Mouse (Mus musculus) embryonic facial prominence, embryonic 13.5 days (tissue): ENCODE results near the gene Trappc3. TPM values are rescaled to one million over a fixed set of nuclear protein-coding genes. Genes with fewer than 3 reads are reported as not detected.

Experiments used
- ATAC-seq: fragments of 200-750 bp; cut with Nextera tagmentation; 2 replicates; pipeline ENCODE4 v1.8.0; 2017; ENCODE audit warnings: low read depth; ENCODE audit not compliant: insufficient number of reproducible peaks, insufficient read depth, low FRiP score, low TSS enrichment
- H3K27ac ChIP-seq: fragments of 300-500 bp; sonication (generic); 2 replicates; pipeline ENCODE4 v1.5.1; 2015; ENCODE audit warnings: moderate library complexity, mild to moderate bottlenecking, inconsistent platforms
- H3K27me3 ChIP-seq: fragments of 300-500 bp; sonication (generic); 2 replicates; pipeline ENCODE4 v1.6.1; 2015; ENCODE audit warnings: mild to moderate bottlenecking, inconsistent platforms
- H3K36me3 ChIP-seq: fragments of 300-500 bp; sonication (generic); 2 replicates; pipeline ENCODE4 v1.6.1; 2015; ENCODE audit warnings: mild to moderate bottlenecking, inconsistent platforms
- H3K4me1 ChIP-seq: fragments of 300-500 bp; sonication (generic); 2 replicates; pipeline ENCODE4 v1.6.1; 2015; ENCODE audit warnings: inconsistent platforms
- H3K4me2 ChIP-seq: fragments of 300-500 bp; sonication (generic); 2 replicates; pipeline ENCODE4 v1.6.1; 2015; ENCODE audit warnings: moderate library complexity, mild to moderate bottlenecking, inconsistent platforms
- H3K4me3 ChIP-seq: fragments of 300-500 bp; sonication (generic); 2 replicates; pipeline ENCODE4 v1.5.1; 2015; ENCODE audit warnings: mild to moderate bottlenecking, inconsistent platforms
- H3K9ac ChIP-seq: fragments of 300-500 bp; sonication (generic); 2 replicates; pipeline ENCODE4 v1.6.1; 2015; ENCODE audit warnings: mild to moderate bottlenecking, inconsistent platforms
- H3K9me3 ChIP-seq: fragments of 300-500 bp; sonication (generic); 2 replicates; pipeline ENCODE4 v1.6.1; 2016; ENCODE audit warnings: inconsistent platforms
- WGBS: fragments of 180-500 bp; shearing (Covaris S2); methylation state at CpG from one replicate; pipeline ENCODE4 v1.1.7; 2015; ENCODE audit warnings: mixed read lengths; 5-methylcytosine and 5-hydroxymethylcytosine counted together
- polyA plus RNA-seq: library from polyadenylated mRNA; unstranded; fragments of >200 nt; fragmentation: Nextera tagmentation; extraction: Ambion mirVana; gene quantifications from 2 replicates; pipeline ENCODE4 v1.2.1, GENCODE M21; 2015

Trappc3 gene
- polyA plus RNA-seq, 1 experiment from 2014 or later: 126 TPM

DNA sequence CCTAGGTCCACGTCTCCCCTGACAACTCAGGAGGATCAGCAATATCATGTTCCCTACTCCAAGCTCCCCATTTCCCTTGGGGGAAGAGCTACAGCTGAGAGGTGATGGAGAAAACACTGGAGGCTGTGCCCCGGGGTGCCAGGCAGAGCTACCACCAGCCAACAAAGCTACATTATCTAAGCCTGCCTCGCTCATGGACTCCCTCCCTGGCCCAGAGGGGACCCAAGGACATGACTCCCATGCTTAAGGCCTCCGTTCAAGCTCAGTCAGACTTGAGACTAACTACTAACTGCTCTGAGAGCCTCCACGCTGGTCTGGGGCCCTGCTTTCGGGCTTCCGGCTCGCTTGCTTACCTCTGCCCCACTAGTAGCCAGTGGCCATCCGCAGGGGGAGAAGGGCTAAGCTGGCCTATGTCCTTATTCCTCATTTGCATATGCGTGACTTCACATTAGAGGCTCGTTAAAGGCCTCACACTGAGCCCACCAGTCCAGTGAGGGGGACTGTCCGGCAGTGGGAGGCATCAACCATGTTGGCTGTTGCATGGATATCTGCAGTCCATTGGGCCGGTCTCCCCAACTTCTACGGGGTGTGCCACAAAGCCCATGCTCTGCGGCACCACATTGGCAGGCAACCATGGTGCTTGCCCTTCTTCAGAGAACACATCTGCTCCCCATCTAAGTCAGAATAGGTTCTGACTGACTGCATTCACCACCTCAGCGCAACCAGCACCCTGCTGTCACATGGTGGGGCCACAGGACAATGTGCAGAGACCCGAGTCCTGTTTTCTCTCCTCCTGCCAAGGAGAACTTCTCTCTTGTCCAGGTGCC, 9.5 kb upstream of the Trappc3 start:
- Histone ChIP-seq H3K4me1 (peaks cover 69% of the 10 kb centered on the region), H3K9me3 (no peaks in the 10 kb centered on the region), H3K27ac (no peak overlapping the region), H3K36me3 (no peaks in the 10 kb centered on the region; the same call in 1 of the 2 replicates), H3K27me3 (no peaks in the 10 kb centered on the region), H3K4me3 (no peak overlapping the region), H3K4me2 (peak overlapping the region; percentile 17), H3K9ac (peak overlapping the region; percentile 59; the same call in 1 of the 2 replicates)
- no peak for ATAC-seq
- WGBS: 70% methylated on average over 17 of the region's 17 CpGs

DNA sequence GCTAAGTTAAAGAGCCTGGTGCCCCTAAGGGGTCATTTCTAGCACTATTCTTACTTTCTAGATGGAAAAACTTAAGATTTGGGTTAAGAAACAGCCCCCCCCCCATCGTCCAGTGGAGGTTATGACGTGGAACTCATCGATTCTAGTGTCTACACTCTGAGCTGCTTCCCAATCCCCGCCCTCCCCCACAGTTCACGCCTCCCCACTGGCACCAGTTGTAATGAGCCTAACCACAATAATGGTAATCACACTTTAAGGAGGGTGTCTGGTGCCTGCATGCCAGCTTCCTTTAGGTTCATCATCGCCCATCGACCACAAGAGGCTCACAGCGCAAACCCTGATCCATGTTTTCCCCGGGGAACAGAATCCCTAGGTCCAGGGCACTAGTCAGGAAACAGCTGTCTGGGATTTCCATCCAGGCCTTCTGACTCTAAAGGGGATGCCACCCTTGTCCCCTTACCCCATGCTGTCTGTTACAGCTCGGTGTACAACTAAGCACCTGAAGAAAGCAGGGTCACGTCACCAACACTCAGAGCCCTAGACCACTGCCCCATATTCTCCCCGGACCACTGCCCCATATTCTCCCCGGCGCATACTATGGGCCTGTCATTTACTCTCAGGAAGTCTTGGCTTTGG, 8.4 kb upstream of the Trappc3 start:
- 72% methylated on average over 14 of the region's 14 CpGs for WGBS
- Histone ChIP-seq H3K9me3 (no peaks in the 10 kb centered on the region), H3K4me1 (peaks cover 66% of the 10 kb centered on the region), H3K9ac (peak overlapping the region; percentile 99), H3K4me3 (peak overlapping the region; percentile 99), H3K36me3 (no peaks in the 10 kb centered on the region), H3K4me2 (peak overlapping the region; percentile 96), H3K27me3 (no peaks in the 10 kb centered on the region), H3K27ac (peak overlapping the region; percentile 96; the same call in 1 of the 2 replicates)
- no peak for ATAC-seq

DNA sequence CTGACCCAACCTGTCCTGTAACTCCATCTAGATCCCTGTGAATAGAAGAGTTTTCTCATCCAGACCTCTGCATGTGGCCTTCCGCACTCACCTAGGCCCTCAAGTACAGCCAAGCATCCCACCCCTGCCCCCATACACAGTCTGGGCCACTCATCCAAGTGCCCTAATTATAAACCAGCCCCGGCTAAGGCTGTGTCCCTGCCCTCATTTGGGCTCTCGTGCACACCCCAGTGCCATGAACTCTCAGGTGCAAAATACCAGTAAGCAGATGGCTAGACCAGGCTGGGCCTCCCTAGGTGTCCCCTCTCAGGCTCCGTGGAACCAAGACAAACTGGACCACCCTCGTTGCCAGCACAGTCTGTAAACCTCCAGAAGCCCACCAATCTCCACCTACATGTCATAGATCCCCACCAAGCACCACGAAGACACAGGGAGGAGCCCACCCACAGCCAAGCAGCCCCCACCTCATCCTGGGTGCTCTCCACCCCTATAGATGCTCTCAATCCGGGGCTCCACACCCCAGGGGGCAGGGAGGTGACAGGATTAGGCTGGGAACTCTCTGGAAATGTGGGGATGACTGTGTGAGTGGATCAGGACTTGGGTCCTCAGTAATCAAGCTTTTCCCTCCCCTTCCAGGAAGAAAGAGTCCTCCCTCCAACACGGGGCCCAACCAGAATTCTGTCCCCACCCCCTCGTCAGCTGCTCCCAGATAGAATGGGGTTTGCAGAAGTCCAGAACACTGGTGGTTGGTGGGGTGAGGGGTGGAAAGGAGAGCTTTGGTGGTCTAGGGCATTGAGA, 7.6 kb upstream of the Trappc3 start:
- H3K4me3 ChIP-seq: peak overlapping the region; percentile 99
- H3K27me3 ChIP-seq: no peaks in the 10 kb centered on the region
- H3K4me1 ChIP-seq: peaks cover 71% of the 10 kb centered on the region
- H3K9me3 ChIP-seq: no peaks in the 10 kb centered on the region
- peak overlapping the region; percentile 96 for H3K4me2 ChIP-seq
- H3K27ac ChIP-seq: peak overlapping the region; percentile 96
- H3K36me3 ChIP-seq: no peaks in the 10 kb centered on the region
- ATAC-seq: no peak
- 16% methylated on average over 9 of the region's 9 CpGs for WGBS
- H3K9ac ChIP-seq: peak overlapping the region; percentile 99

DNA sequence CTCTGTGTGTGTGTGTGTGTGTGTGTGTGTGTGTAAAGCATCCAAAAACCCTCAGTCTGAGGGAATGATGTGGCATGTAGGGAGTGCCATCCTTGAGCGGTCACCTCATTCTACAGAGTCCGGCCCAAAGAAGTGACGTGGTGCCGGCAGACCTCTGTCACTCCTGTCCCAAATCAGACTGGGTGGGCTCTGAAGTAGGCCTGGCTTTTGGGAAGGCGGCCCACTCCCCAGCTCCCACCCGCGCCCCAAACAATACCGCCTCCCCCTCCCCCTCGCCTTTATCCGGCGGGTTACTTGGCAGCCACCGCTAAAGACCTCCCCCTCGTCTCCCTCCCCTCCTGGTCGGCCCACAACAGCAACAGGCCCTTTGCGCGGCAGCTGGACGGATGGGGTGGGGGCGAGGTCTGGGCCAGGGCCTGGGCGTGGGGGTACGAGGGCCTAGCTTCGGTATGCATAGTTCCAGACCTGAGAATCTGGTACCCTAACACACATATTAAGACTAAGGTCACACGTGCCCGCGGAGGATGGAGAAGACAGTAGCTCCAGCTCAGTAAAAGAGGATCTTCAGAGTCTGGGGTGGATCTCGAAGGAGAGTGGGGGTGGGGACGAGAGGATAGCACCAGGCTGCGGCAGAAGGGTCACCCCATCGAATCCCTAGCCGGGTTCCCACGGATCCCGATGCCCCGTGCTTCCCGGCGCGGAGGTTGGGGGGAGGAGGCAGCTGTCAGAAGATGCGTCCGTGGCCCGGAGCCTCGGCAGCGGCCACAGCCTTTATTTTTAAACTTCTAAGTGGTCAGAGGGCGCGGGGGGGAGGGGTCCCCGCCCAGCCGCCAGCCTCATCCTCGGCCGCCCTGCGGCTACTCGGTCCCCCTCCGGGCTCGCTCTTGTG, 6.8 kb upstream of the Trappc3 start:
- ATAC-seq: 0 out of 2 replicates have a peak, but pooled peaks have one; percentile 16
- no peaks in the 10 kb centered on the region for H3K27me3 ChIP-seq
- under 1% methylated on average over 50 of the region's 50 CpGs for WGBS

DNA sequence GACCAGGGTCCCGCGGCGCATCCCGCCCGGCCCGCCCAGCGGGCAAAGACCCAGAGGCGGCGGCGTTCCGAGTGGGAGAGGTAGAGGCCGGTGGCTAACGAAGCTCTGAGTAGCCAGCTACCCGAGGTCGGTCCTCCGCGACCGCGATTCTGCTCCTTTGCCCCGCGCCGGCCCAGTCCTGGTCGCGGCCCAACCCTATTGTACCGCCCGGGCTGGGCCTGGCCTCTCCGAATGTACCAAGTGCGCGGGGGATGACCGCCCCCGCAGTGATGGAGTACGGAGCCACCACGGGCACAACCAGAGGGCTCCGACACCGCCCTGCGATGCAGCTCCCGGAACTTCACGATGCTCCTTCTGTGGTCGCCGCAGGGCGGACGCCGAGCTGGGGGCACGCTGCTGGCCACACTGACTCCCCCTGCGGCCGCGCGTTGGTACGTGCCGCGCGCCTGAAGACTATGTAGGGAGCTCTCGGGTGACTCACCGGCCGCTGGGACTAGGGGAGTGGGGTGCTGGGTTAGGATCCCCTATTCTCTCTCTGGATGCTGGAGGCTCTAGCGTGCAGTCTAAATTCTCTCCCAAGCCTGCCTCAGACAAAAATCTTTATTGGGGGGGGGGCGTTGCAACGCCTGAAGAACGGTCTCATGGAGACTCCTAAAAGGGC, 5.9 kb upstream of the Trappc3 start, which contains the start of gene Map7d1:
TSS of gene Map7d1 (minus strand) at position 213 of the 661 bp plus-strand sequence.
- under 1% methylated on average over 59 of the region's 59 CpGs for WGBS
- peak; percentile 79 for ATAC-seq
- Histone ChIP-seq H3K4me3 (peak within 1 kb of the TSS; percentile 99), H3K36me3 (no peaks in the 10 kb centered on the region), H3K27ac (peak within 1 kb of the TSS; percentile 96), H3K27me3 (no peaks in the 10 kb centered on the region), H3K4me1 (peaks cover 78% of the 10 kb centered on the region), H3K4me2 (peak within 1 kb of the TSS; percentile 96), H3K9ac (peak within 1 kb of the TSS; percentile 99), H3K9me3 (no peaks in the 10 kb centered on the region)

More for the DNA sequence above, 6.8 kb upstream of the Trappc3 start:
- H3K9me3 ChIP-seq: no peaks in the 10 kb centered on the region
- H3K9ac ChIP-seq: peak overlapping the region; percentile 99
- H3K36me3 ChIP-seq: no peaks in the 10 kb centered on the region
- H3K4me3 ChIP-seq: peak overlapping the region; percentile 99
- H3K27ac ChIP-seq: peak overlapping the region; percentile 96
- H3K4me1 ChIP-seq: peaks cover 78% of the 10 kb centered on the region
- H3K4me2 ChIP-seq: peak overlapping the region; percentile 96

DNA sequence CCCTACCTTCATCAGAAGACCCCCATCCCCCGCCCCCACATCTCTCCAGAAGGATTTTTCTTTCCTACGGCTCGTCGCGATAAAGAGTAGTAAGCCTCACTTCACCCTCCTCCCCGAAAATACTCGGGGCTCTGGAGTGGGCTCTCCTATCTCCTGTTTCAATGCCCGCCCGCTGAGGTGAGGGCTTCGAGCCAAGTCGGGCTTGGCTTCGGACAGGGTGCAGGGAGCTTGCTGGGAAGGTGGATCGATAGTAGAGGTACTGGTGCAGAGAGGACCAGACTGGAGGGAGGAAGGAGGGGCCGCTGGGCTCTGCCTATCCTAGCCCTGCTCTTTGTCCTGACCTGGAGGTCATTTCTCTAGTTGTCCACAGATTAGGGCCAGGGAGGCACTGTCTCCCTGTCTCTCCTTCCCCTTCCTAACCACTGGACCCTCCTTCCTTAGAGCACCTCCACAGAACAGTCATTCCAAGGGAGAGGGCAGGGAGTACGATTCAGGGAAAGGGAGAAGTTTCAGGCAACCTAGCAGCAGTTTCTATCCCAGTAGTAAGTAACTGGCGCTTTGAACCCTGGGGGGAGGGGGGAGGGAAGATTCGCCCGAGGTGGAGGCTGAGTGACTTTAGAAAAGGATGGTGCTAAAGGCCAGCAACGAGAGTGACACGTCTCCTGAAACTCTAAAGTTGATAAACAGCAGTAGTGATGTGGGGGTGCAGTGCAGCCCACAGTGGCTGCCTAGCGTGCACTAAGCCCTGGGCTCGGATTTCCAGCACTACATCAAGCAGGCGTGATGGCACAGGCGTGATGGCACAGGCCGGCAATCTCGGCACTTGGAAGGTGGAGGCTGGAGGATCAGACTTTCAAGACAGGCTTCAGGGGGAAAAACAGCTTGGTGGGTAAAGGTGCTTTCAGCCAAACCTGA, 4.9 kb upstream of the Trappc3 start:
- Histone ChIP-seq H3K27me3 (no peaks in the 10 kb centered on the region), H3K36me3 (no peaks in the 10 kb centered on the region), H3K4me2 (peak overlapping the region; percentile 96), H3K4me3 (peak overlapping the region; percentile 99), H3K27ac (peak overlapping the region; percentile 96), H3K9ac (peak overlapping the region; percentile 99), H3K9me3 (no peaks in the 10 kb centered on the region), H3K4me1 (peaks cover 75% of the 10 kb centered on the region)
- ATAC-seq: no peak
- 3% methylated on average over 26 of the region's 26 CpGs for WGBS

DNA sequence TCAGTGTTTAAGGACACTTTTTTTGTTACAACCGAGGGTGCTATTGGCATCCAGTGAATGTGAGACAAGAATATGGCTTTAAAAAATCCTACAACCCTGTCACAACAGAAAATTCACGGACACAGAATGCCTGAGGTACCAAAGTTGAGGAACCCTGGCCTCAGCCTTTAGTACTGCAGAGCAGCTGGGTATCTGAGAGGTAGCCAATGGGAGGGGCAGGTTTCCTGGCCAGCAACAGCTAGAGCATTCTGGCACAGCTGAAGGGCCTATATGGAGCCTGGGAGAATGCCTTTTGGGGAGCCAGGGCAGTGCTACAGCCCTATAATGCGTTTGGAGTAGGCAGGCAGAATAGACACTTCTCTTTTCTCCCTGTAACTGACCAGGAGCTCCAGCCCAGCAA, 3.1 kb upstream of the Trappc3 start:
- Histone ChIP-seq H3K27me3 (no peaks in the 10 kb centered on the region), H3K36me3 (no peaks in the 10 kb centered on the region), H3K27ac (peak overlapping the region; percentile 92), H3K4me3 (0 out of 2 replicates have a peak overlapping the region, but pooled peaks have one; percentile 19), H3K4me1 (peaks cover 65% of the 10 kb centered on the region), H3K9me3 (no peaks in the 10 kb centered on the region), H3K4me2 (peak overlapping the region; percentile 52), H3K9ac (peak overlapping the region; percentile 59; the same call in 1 of the 2 replicates)
- ATAC-seq: no peak
- 24% methylated on average over 3 of the region's 3 CpGs for WGBS

DNA sequence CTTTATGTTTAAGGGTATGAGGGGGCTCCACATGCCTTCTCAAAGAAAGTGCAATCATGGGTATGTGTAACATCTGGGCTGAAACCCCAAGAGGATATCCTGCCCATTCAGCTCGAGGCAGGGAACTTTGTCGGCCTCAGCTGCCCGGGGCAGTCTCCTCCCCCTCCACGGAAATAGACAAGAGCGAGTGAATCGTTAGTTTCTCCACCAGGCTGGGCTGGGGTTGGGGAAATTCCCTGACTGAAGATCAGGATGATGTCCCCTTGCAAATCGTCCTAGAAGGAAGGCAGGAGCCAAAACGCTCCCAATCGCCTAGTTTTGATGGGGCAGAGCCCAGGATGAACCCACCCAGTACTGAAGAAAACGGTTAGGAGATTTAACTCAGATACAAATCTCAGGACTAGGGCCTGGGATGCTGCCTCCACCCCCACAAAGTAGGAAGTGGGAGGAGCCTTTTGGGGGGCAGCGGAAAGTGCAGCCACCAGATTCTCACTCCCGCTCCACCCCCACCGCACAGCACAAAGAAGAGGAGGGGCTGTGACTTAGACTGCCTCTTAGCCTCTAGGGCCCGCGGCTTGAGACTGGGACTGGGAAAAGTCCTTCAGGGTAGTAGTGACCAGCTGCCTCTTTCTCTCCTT, 2.5 kb upstream of the Trappc3 start:
- WGBS: under 1% methylated on average over 15 of the region's 15 CpGs
- Histone ChIP-seq H3K27ac (peak overlapping the region; percentile 92), H3K4me1 (peaks cover 59% of the 10 kb centered on the region), H3K4me3 (peak overlapping the region; percentile 19), H3K9me3 (no peaks in the 10 kb centered on the region), H3K4me2 (peak overlapping the region; percentile 52), H3K36me3 (no peaks in the 10 kb centered on the region), H3K9ac (peak overlapping the region; percentile 59), H3K27me3 (no peaks in the 10 kb centered on the region)
- ATAC-seq: no peak

DNA sequence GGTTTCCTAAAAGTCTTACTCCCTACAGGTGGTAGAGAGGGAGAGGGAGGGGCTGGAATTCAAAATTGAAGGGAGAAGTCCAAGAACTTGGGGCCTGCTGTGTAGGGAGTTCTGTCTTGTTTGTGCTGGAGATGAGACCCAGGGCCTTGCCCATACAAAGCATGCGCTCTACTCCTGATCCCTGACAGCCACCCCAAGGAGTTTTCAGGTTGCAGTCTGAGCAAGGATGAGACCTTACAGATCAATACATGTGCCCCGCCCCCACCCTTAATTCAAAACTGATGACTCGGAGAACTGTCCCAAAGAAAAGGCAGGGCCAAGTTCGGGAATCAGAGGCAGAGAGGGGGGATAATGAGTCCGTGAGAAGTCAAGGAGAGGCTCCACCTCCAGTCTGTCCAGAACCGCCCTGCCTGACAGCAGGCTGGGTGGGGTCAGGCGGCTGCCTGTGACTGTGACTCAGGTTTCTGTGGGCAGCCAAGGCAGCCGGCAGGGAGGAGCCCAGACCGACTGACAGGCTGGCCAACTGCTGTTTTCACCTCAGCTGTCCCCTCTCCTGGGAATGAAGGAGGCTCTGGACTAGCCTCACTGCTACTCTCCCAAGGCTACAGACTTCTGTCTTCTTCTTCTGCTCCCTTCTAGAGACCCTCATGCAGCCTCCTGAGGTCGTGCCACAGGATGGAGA, 1.5 kb upstream of the Trappc3 start:
- Histone ChIP-seq H3K36me3 (peaks cover 8% of the 10 kb centered on the region; the same call in 1 of the 2 replicates), H3K4me2 (peak overlapping the region; percentile 52), H3K27ac (peak overlapping the region; percentile 92), H3K4me3 (peak overlapping the region; percentile 13; the same call in 1 of the 2 replicates), H3K9me3 (no peaks in the 10 kb centered on the region), H3K4me1 (peaks cover 56% of the 10 kb centered on the region), H3K27me3 (no peaks in the 10 kb centered on the region), H3K9ac (peak overlapping the region; percentile 53)
- ATAC-seq: no peak
- WGBS: 4% methylated on average over 10 of the region's 10 CpGs
